Mouse (Mus musculus): ENCODE measurements around the gene Mus81. TPM values are rescaled to one million over a fixed set of nuclear protein-coding genes. Genes with fewer than 3 reads are reported as not detected.
"Not testable (repeated sequence)": the region's sequence is repeated elsewhere in the genome, so short reads cannot be mapped to it uniquely, and the experiment has no call there.

The Mus81 gene
- total and polyA plus RNA-seq, 3 experiments: 18.6 to 38.6 (median 21.6) TPM

- Histone ChIP-seq H3K27ac (no peak overlapping the region), H3K79me2 (replicated peaks; ENCODE audit: control insufficient read depth, insufficient read depth, low read length) (0 out of 2 replicates have a peak, but pooled peaks cover 5% of the 10 kb centered on the region), H3K36me3 (ENCODE audit: control insufficient read depth, insufficient read depth, low read length) (peaks cover 14% of the 10 kb centered on the region), H3K27me3 (ENCODE audit: control insufficient read depth, insufficient read depth, low read length) (no peaks in the 10 kb centered on the region), H3K4me3 (no peak overlapping the region), H3K4me1 (ENCODE audit: control insufficient read depth, insufficient read depth, low read length) (no peaks in the 10 kb centered on the region), H3K9ac (ENCODE audit: low read depth, low read length) (no peak overlapping the region)
- TF ChIP-seq EP300 (IDR thresholded peaks at IDR 0.05; ENCODE audit: insufficient read depth, low read depth, low read length): no peak
- no peak for TF ChIP-seq CTCF (IDR thresholded peaks at IDR 0.05)
- TF ChIP-seq POLR2A (IDR thresholded peaks at IDR 0.05; ENCODE audit: insufficient read depth, low read depth, low read length): no peak
- intact Hi-C loops (cut with DNase I): no loop called here
- DNase-seq: no peak
- 79% methylated on average over 12 of the region's 12 CpGs for WGBS
These were observed 7.3 kb upstream of the Mus81 start for GRCm38 (mm10) chr19:5495353-5496051.

GRCm38 (mm10) chr19:5494314-5494713 lies 6.1 kb upstream of the Mus81 start:
- Histone ChIP-seq H3K36me3 (ENCODE audit: control insufficient read depth, insufficient read depth, low read length) (peaks cover 14% of the 10 kb centered on the region), H3K27me3 (ENCODE audit: control insufficient read depth, insufficient read depth, low read length) (no peaks in the 10 kb centered on the region), H3K27ac (no peak overlapping the region), H3K9ac (ENCODE audit: low read depth, low read length) (no peak overlapping the region), H3K79me2 (replicated peaks; ENCODE audit: control insufficient read depth, insufficient read depth, low read length) (0 out of 2 replicates have a peak, but pooled peaks cover 5% of the 10 kb centered on the region), H3K4me3 (no peak overlapping the region), H3K4me1 (ENCODE audit: control insufficient read depth, insufficient read depth, low read length) (no peaks in the 10 kb centered on the region)
- TF ChIP-seq CTCF (IDR thresholded peaks at IDR 0.05) (no peak), POLR2A (IDR thresholded peaks at IDR 0.05; ENCODE audit: insufficient read depth, low read depth, low read length) (no peak), EP300 (IDR thresholded peaks at IDR 0.05; ENCODE audit: insufficient read depth, low read depth, low read length) (no peak)
- intact Hi-C loops (cut with DNase I): no loop called here
- WGBS: 77% methylated on average over 3 of the region's 3 CpGs
- no peak for DNase-seq

- H3K79me2 ChIP-seq (replicated peaks; ENCODE audit: control insufficient read depth, insufficient read depth, low read length); H3K27ac ChIP-seq; H3K9ac ChIP-seq (ENCODE audit: low read depth, low read length); intact Hi-C loops (cut with DNase I); H3K4me1 ChIP-seq (ENCODE audit: control insufficient read depth, insufficient read depth, low read length); H3K4me3 ChIP-seq; H3K27me3 ChIP-seq (ENCODE audit: control insufficient read depth, insufficient read depth, low read length): not testable (repeated sequence)
- peaks cover 14% of the 10 kb centered on the region for H3K36me3 ChIP-seq (ENCODE audit: control insufficient read depth, insufficient read depth, low read length)
- peak in 1 of 2 experiments; percentile 20 for DNase-seq
- WGBS: 46% methylated on average over 9 of the region's 9 CpGs
These were observed 5.1 kb upstream of the Mus81 start for GRCm38 (mm10) chr19:5493301-5493721.

- peak in 1 of 2 experiments; percentile 18 for DNase-seq
- H3K4me1 ChIP-seq (ENCODE audit: control insufficient read depth, insufficient read depth, low read length): no peaks in the 10 kb centered on the region; the same call in 1 of the 2 replicates
- whole genome bisulfite sequencing: 58% methylated on average over 4 of the region's 4 CpGs
- no peak overlapping the region for H3K4me3 ChIP-seq
- H3K9ac ChIP-seq (ENCODE audit: low read depth, low read length): no peak overlapping the region
- intact Hi-C loops (cut with DNase I): no loop called here
- TF ChIP-seq POLR2A (IDR thresholded peaks at IDR 0.05; ENCODE audit: insufficient read depth, low read depth, low read length) (no peak), CTCF (IDR thresholded peaks at IDR 0.05) (no peak)
- peaks cover 14% of the 10 kb centered on the region for H3K36me3 ChIP-seq (ENCODE audit: control insufficient read depth, insufficient read depth, low read length)
- 0 out of 2 replicates have a peak, but pooled peaks cover 5% of the 10 kb centered on the region for H3K79me2 ChIP-seq (replicated peaks; ENCODE audit: control insufficient read depth, insufficient read depth, low read length)
- no peak overlapping the region for H3K27ac ChIP-seq
- no peaks in the 10 kb centered on the region for H3K27me3 ChIP-seq (ENCODE audit: control insufficient read depth, insufficient read depth, low read length)
These were observed 4.4 kb upstream of the Mus81 start for GRCm38 (mm10) chr19:5492641-5493040.

GRCm38 (mm10) chr19:5490898-5491708 lies 2.9 kb upstream of the Mus81 start:
- H3K36me3 ChIP-seq (ENCODE audit: control insufficient read depth, insufficient read depth, low read length): peaks cover 14% of the 10 kb centered on the region
- H3K4me3 ChIP-seq: peak overlapping the region; percentile 91
- intact Hi-C loops (cut with DNase I): loop anchor here (2.0 kb wide), 1 partner anchor 20 kb away; the partner anchor contains the start of gene Snx32
- H3K79me2 ChIP-seq (replicated peaks; ENCODE audit: control insufficient read depth, insufficient read depth, low read length): 0 out of 2 replicates have a peak, but pooled peaks cover 5% of the 10 kb centered on the region
- H3K27me3 ChIP-seq (ENCODE audit: control insufficient read depth, insufficient read depth, low read length): no peaks in the 10 kb centered on the region
- peak; percentile 91 to 93 for DNase-seq
- H3K27ac ChIP-seq: peak overlapping the region; percentile 98
- WGBS: under 1% methylated on average over 59 of the region's 59 CpGs
- peaks cover 2% of the 10 kb centered on the region; the same call in 1 of the 2 replicates for H3K4me1 ChIP-seq (ENCODE audit: control insufficient read depth, insufficient read depth, low read length)
- peak; percentile 43; the same call in 1 of the 2 replicates for TF ChIP-seq EP300 (IDR thresholded peaks at IDR 0.05; ENCODE audit: insufficient read depth, low read depth, low read length)
- no peak for TF ChIP-seq CTCF (IDR thresholded peaks at IDR 0.05)
- TF ChIP-seq POLR2A (IDR thresholded peaks at IDR 0.05; ENCODE audit: insufficient read depth, low read depth, low read length): peak; percentile 94
- H3K9ac ChIP-seq (ENCODE audit: low read depth, low read length): peak overlapping the region; percentile 88
